ENCODE assay signal across 8 mouse cellular contexts in genomic region chr2:153013724-153014515, GRCm38 (mm10). TPM values are rescaled to one million over a fixed set of nuclear protein-coding genes. Genes with fewer than 3 reads are reported as not detected.
A peak's percentile ranks its signal among the peaks of the same experiment; 100 is the strongest.
DNase-seq lines count a peak whose midpoint lies in the region; ATAC-seq and TF ChIP-seq lines count a peak whose summit lies in the region.

No protein-coding gene starts in this region.

- peak; percentile 74 for ATAC-seq in Patski
- no peak for ATAC-seq in liver, embryonic 12.5 days
- no peak for ATAC-seq in CD4-positive, CD25-positive, alpha-beta regulatory T cell, adult 4 months
- no peak for ATAC-seq in megakaryocyte progenitor cell, adult 5-6 weeks (replicated peaks; ENCODE audit: poor library complexity)

- peak overlapping the region; percentile 84 for H3K4me3 ChIP-seq in embryonic fibroblast, embryonic 13.5 days (ENCODE audit: insufficient read depth, low read length)
- H3K4me3 ChIP-seq in liver, embryonic 12.5 days: peak overlapping the region; percentile 75

- in situ Hi-C loops in Patski (cut with MboI; ENCODE audit: low pct_unique_long_range_greater_than_20kb): loop anchor here (5.0 to 10.0 kb wide), 2 partner anchors 97 to 169 kb away; partner anchors contain the start of gene Tpx2

- H3K9me3 ChIP-seq in liver, embryonic 12.5 days (replicated peaks): no peaks in the 10 kb centered on the region

- peaks cover 15% of the 10 kb centered on the region for H3K27me3 ChIP-seq in Patski
- H3K27me3 ChIP-seq in liver, embryonic 12.5 days (replicated peaks): peaks cover 23% of the 10 kb centered on the region

- 80% methylated on average over 11 of the region's 11 CpGs for WGBS in liver, embryonic 12.5 days (ENCODE audit: insufficient replicate concordance)

- H3K27ac ChIP-seq in embryonic fibroblast, embryonic 13.5 days (ENCODE audit: insufficient read depth, low read length): no peak overlapping the region
- H3K27ac ChIP-seq in liver, embryonic 12.5 days: no peak overlapping the region

- peak overlapping the region; percentile 89 for H3K4me2 ChIP-seq in liver, embryonic 12.5 days

- CTCF ChIA-PET in Patski (lab: Charles Lee): interaction anchor here (1.0 to 2.9 kb wide), 3 partner anchors 70 to 99 kb away, joined by 3 to 10 read pairs (median 4); no protein-coding TSS in a partner anchor

- peak overlapping the region; percentile 77 for H3K9ac ChIP-seq in liver, embryonic 12.5 days

- TF ChIP-seq CTCF in Patski (IDR thresholded peaks at IDR 0.05): no peak
- TF ChIP-seq CTCF in embryonic fibroblast, embryonic 13.5 days (IDR thresholded peaks at IDR 0.05; ENCODE audit: borderline replicate concordance, insufficient read depth, low read length): no peak

- H3K4me1 ChIP-seq in embryonic fibroblast, embryonic 13.5 days (ENCODE audit: control insufficient read depth, insufficient read depth, low read length): peaks cover 8% of the 10 kb centered on the region; the same call in 1 of the 2 replicates
- H3K4me1 ChIP-seq in liver, embryonic 12.5 days: peaks cover 17% of the 10 kb centered on the region

- POLR2A ChIA-PET in Patski (lab: Charles Lee): interaction anchor here (0.6 to 1.4 kb wide), 2 partner anchors 96 to 266 kb away, joined by 3 read pairs; no protein-coding TSS in a partner anchor

- peak; percentile 24 to 38 for DNase-seq in layer of hippocampus, adult 8-10 months (ENCODE audit: low spot score in 2 of 2)
- DNase-seq in layer of hippocampus, adult 9-10 months (ENCODE audit: low spot score): no peak
- DNase-seq in Patski (ENCODE audit: low read depth, low spot score): peak; percentile 70
- DNase-seq in lung, postnatal 4 days: no peak

- H3K36me3 ChIP-seq in liver, embryonic 12.5 days: peaks cover 50% of the 10 kb centered on the region

- TF ChIP-seq POLR2A in embryonic fibroblast, embryonic 13.5 days (IDR thresholded peaks at IDR 0.05; ENCODE audit: low read depth, low read length): no peak

RNA-seq across cellular contexts. Expression of gene Pdrg1, which starts 1.3 kb away (rescaled TPM):
- 10 to 100 TPM; 39.5 to 56.6 (median 50.7) TPM for total RNA-seq in layer of hippocampus, adult 8-10 months (2022)
- polyA plus RNA-seq in Patski (2021): 131 TPM
- polyA plus RNA-seq in embryonic fibroblast, embryonic 13.5 days (2011; ENCODE audit: insufficient read length, low read depth, missing spikeins): 137 and 174 TPM in 2 replicates
- 55.2 and 56.2 TPM in 2 replicates for polyA plus RNA-seq in liver, embryonic 12.5 days (2016; fragmentation: Nextera tagmentation; extraction: Ambion mirVana)
- 100 to 1,000 TPM; 164 to 215 TPM for polyA plus RNA-seq in CD4-positive, CD25-positive, alpha-beta regulatory T cell, adult 4 months (2017; shearing (Covaris generic))
- total RNA-seq in megakaryocyte progenitor cell, adult 5-6 weeks (2015): 59.1 and 59.5 TPM in 2 replicates
- total RNA-seq in megakaryocyte progenitor cell, adult 5-6 weeks (2017): 178 and 193 TPM in 2 replicates

RNA-seq across cellular contexts. Expression of gene Xkr7, which starts 17.7 kb away (rescaled TPM):
- 1 to 10 TPM; 1.4 to 2.3 (median 2.0) TPM for total RNA-seq in layer of hippocampus, adult 8-10 months (2022)
- not detected for polyA plus RNA-seq in Patski (2021)
- polyA plus RNA-seq in embryonic fibroblast, embryonic 13.5 days (2011; ENCODE audit: insufficient read length, low read depth, missing spikeins): not detected in 2 replicates
- polyA plus RNA-seq in liver, embryonic 12.5 days (2016; fragmentation: Nextera tagmentation; extraction: Ambion mirVana): not detected in 2 replicates
- not detected for polyA plus RNA-seq in CD4-positive, CD25-positive, alpha-beta regulatory T cell, adult 4 months (2017; shearing (Covaris generic))
- not detected in 2 replicates for total RNA-seq in megakaryocyte progenitor cell, adult 5-6 weeks (2015)
- total RNA-seq in megakaryocyte progenitor cell, adult 5-6 weeks (2017): not detected in 2 replicates

RNA-seq across cellular contexts. Expression of gene Ttll9, which starts 51.6 kb away (rescaled TPM):
- total RNA-seq in layer of hippocampus, adult 8-10 months (2022): 1 to 10 TPM in 3 of 4 experiments, under 1 TPM in 1; 0.95 to 1.9 (median 1.5) TPM
- 0.45 TPM for polyA plus RNA-seq in Patski (2021)
- not detected in 2 replicates for polyA plus RNA-seq in embryonic fibroblast, embryonic 13.5 days (2011; ENCODE audit: insufficient read length, low read depth, missing spikeins)
- 0.14 and 0.15 TPM in 2 replicates for polyA plus RNA-seq in liver, embryonic 12.5 days (2016; fragmentation: Nextera tagmentation; extraction: Ambion mirVana)
- polyA plus RNA-seq in CD4-positive, CD25-positive, alpha-beta regulatory T cell, adult 4 months (2017; shearing (Covaris generic)): 1 to 10 TPM in 1 of 2 experiments, under 1 TPM in 1; 0.78 to 2.0 TPM
- 1.8 and 2.1 TPM in 2 replicates for total RNA-seq in megakaryocyte progenitor cell, adult 5-6 weeks (2015)
- 1.6 TPM in 2 replicates for total RNA-seq in megakaryocyte progenitor cell, adult 5-6 weeks (2017)

RNA-seq across cellular contexts. Expression of gene Ccm2l, which starts 51.8 kb away (rescaled TPM):
- 1 to 10 TPM; 4.9 to 6.4 (median 5.6) TPM for total RNA-seq in layer of hippocampus, adult 8-10 months (2022)
- polyA plus RNA-seq in Patski (2021): not detected
- not detected in 2 replicates for polyA plus RNA-seq in embryonic fibroblast, embryonic 13.5 days (2011; ENCODE audit: insufficient read length, low read depth, missing spikeins)
- 2.1 and 2.6 TPM in 2 replicates for polyA plus RNA-seq in liver, embryonic 12.5 days (2016; fragmentation: Nextera tagmentation; extraction: Ambion mirVana)
- not detected for polyA plus RNA-seq in CD4-positive, CD25-positive, alpha-beta regulatory T cell, adult 4 months (2017; shearing (Covaris generic))
- total RNA-seq in megakaryocyte progenitor cell, adult 5-6 weeks (2015): 2.5 and 2.8 TPM in 2 replicates
- 1.2 and 2.2 TPM in 2 replicates for total RNA-seq in megakaryocyte progenitor cell, adult 5-6 weeks (2017)

Comparison
In these comparisons a context has a peak if more than half of its experiments do, and no peak if none do; other contexts are left out.
1. DNase-seq: peak in layer of hippocampus, adult 8-10 months (2 of 2) and Patski (single experiment); none in layer of hippocampus, adult 9-10 months (single experiment) and lung, postnatal 4 days (0 of 2).